Mouse (Mus musculus): ENCODE measurements at regions not wholly inside any gene's neighbourhood (a gene's known extent, or its start where the extent isn't known, plus 50 kb on each side); places are given as distances from the start of the nearest gene placed in this dataset.

DNA sequence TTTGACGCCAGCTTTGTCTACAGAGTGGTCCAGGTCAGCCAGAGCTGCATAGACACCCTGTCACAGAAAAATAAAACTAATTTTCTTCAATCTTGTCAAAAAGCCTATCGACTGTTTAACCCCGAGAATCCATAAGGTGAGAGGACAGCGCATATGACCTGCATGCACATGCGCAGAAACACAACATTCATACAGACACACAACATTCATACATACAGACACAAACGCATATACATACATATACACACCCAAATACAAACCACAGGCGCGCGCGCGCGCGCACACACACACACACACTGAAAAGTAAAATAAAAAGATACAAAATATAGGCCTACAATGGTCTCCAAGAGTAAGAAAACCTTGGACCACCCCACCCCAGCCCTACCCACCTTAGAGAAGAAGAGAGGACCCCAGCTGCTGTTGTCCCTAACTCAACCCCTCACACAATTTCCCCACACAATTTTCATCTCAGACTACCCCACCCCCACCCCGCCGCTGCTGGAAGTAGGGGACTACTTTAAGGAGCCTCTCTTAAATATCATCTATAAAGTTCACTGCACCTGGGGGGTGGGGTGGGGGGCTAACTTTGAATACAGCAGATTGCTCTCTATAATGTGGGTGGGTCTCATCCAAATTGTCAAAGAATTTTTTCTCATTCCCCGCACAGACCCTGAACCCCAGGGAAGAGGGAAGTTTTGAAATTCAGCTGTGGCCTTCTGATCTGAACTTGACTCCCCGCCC is 52.2 kb upstream of the Chd2 start:
- CTCF ChIA-PET = no interaction called here

DNA sequence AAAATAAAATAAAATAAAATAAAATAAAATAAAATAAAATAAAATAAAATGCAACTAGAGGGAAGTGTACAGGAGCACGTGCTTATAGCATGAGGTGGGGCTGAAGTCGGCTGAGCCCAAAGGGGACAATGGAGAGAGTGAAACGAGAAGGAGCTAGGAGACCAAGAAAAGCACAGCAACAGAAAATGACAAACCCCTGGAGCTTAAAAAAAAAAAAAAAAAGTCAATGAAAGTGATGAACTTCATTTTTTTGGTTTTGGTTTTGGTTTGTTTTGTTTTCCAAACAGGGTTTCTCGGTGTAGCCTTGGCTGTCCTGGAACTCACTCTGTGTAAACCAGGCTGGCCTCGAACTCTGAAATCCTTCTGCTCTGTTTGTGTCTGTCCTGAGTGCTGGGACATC is 51.2 kb upstream of the Chd2 start:
- CTCF ChIA-PET = interaction anchor here (1.1 to 1.2 kb wide), 3 partner anchors 13 to 35 kb away, joined by 3 to 5 read pairs (median 3); no protein-coding TSS in a partner anchor
